Mouse (Mus musculus): ENCODE results near the gene Mfsd4a. TPM values are rescaled to one million over a fixed set of nuclear protein-coding genes. Genes with fewer than 3 reads are reported as not detected.
A peak's percentile ranks its signal among the peaks of the same experiment; 100 is the strongest.

Gene Mfsd4a
- polyA plus RNA-seq, 1 experiment = 64.1 TPM

DNA sequence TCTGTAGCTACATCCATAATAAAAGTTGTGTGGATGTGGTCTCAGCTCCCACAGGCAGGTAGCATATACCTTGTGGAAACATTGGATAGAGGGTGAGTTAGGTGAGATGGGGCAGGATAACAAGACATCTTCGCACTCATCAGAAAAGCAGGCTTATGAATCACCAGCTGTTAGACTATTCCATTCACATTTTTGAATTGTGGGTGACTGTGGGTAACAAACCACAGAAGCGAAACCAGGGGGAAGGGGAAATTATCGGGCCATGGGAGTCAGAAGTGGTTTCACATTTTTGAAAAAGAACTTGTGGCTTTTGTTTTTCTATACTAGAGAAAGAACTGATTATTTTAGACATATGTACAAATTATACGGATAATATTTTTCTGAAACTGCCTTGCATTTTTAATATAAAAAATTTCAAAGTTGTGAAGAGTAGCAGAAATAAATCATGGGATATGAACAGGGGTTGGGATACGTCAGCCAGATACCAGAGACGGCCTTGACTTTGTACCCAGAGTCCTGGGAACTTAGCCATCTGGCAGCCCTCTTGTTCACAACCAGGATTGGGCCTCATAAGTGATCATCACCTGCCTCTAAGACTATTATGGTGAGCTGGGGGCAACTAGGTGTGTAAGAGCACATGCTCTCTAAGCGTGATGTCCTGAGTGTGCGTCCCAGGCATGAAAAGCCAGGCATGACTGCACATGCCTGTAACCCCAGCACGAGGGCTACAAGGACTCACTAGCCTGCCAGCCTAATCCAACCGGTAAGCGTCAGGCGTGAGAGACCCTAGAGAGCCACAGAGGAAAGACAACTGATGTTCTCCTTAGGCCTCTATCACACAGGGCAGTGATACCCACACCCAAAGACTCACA lies 74.5 kb downstream of the Mfsd4a start:
- 69% methylated on average over 12 of the region's 12 CpGs for WGBS
- Histone ChIP-seq H3K27me3 (replicated peaks; ENCODE audit: control insufficient read depth, insufficient read depth, low read length) (no peaks in the 10 kb centered on the region), H3K36me3 (ENCODE audit: control insufficient read depth, insufficient read depth, low read length) (no peaks in the 10 kb centered on the region), H3K4me1 (ENCODE audit: control insufficient read depth, insufficient read depth, low read length) (peaks cover 2% of the 10 kb centered on the region; the same call in 1 of the 2 replicates), H3K27ac (ENCODE audit: insufficient read depth, low read depth, low read length) (no peak overlapping the region; the same call in 1 of the 2 replicates), H3K4me3 (ENCODE audit: insufficient read depth, low read depth, low read length) (no peak overlapping the region)
- TF ChIP-seq POLR2A (IDR thresholded peaks at IDR 0.05; ENCODE audit: low read depth, low read length) (no peak), CTCF (conservative IDR thresholded peaks at IDR 0.05; ENCODE audit: insufficient read depth, insufficient read length, low read depth, low read length) (no peak)
- peak; percentile 87 for DNase-seq

GRCm38 (mm10) chr1:131992561-131993001 lies 75.3 kb downstream of the Mfsd4a start:
- Histone ChIP-seq H3K36me3 (ENCODE audit: control insufficient read depth, insufficient read depth, low read length) (no peaks in the 10 kb centered on the region), H3K4me1 (ENCODE audit: control insufficient read depth, insufficient read depth, low read length) (peaks cover 2% of the 10 kb centered on the region; the same call in 1 of the 2 replicates), H3K27ac (ENCODE audit: insufficient read depth, low read depth, low read length) (no peak overlapping the region), H3K4me3 (ENCODE audit: insufficient read depth, low read depth, low read length) (no peak overlapping the region), H3K27me3 (replicated peaks; ENCODE audit: control insufficient read depth, insufficient read depth, low read length) (no peaks in the 10 kb centered on the region)
- TF ChIP-seq CTCF (conservative IDR thresholded peaks at IDR 0.05; ENCODE audit: insufficient read depth, insufficient read length, low read depth, low read length) (no peak), POLR2A (IDR thresholded peaks at IDR 0.05; ENCODE audit: low read depth, low read length) (no peak)
- 61% methylated on average over 7 of the region's 7 CpGs for WGBS
- DNase-seq = peak; percentile 63

DNA sequence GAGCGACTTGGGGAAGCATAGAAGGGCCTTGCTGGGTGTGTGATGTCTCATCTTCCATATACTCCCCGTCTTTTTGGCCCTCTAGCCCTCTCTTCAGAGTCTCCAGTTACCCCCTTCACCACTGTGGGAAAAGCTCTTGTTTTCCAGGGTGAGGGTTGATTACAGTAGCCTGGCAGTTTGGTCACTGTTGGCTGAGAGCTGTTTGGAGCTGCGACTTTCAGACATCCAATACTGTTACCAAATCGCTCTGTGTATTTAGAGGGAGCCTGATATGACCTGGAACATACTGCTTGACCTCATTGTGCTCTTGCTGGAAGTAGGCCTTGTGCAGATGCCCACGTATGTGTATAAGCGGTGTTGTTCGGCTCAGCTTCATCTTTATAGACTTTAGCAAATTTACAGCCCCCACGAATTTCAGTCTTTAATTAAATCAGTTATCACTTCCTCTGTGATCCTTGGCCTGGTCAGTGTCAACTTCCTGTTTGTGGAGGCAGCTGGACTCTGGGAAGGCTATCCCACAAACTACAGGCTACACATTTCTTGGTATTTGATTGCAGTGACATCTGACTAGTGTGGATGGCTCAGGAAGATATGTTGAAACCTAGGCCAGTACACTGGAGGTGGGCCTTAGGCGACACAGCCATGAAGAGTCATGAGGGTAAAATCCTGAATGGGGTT lies 77.6 kb downstream of the Mfsd4a start:
- Histone ChIP-seq H3K27ac (ENCODE audit: insufficient read depth, low read depth, low read length) (no peak overlapping the region), H3K4me1 (ENCODE audit: control insufficient read depth, insufficient read depth, low read length) (peaks cover 2% of the 10 kb centered on the region; the same call in 1 of the 2 replicates), H3K36me3 (ENCODE audit: control insufficient read depth, insufficient read depth, low read length) (no peaks in the 10 kb centered on the region), H3K27me3 (replicated peaks; ENCODE audit: control insufficient read depth, insufficient read depth, low read length) (no peaks in the 10 kb centered on the region), H3K4me3 (ENCODE audit: insufficient read depth, low read depth, low read length) (no peak overlapping the region)
- TF ChIP-seq CTCF (conservative IDR thresholded peaks at IDR 0.05; ENCODE audit: insufficient read depth, insufficient read length, low read depth, low read length) (no peak), POLR2A (IDR thresholded peaks at IDR 0.05; ENCODE audit: low read depth, low read length) (no peak)
- no peak for DNase-seq
- 73% methylated on average over 9 of the region's 9 CpGs for WGBS

DNA sequence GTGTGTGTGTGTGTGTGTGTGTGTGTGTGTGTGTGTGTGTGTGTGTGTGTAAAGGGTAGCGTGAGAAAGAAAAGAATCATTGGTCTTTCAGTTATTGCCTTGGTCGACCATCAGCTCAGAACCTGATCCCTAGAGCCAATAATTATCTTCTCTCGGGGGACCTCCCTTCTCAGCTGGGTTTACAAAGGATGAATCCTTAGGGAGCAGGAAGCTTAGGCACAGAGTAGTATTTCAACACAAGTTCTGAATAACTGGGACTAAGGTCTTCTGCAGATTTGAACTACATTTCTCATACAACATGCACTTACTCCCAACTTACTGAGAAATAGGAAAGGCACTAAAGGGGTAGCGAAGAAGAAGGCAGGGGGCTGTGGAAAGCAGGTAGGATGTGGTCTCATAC lies 78.4 kb downstream of the Mfsd4a start:
- TF ChIP-seq POLR2A (IDR thresholded peaks at IDR 0.05; ENCODE audit: low read depth, low read length) = no peak
- TF ChIP-seq CTCF (conservative IDR thresholded peaks at IDR 0.05; ENCODE audit: insufficient read depth, insufficient read length, low read depth, low read length) = no peak
- Histone ChIP-seq H3K36me3 (ENCODE audit: control insufficient read depth, insufficient read depth, low read length) (no peaks in the 10 kb centered on the region), H3K27ac (ENCODE audit: insufficient read depth, low read depth, low read length) (no peak overlapping the region), H3K4me1 (ENCODE audit: control insufficient read depth, insufficient read depth, low read length) (peaks cover 2% of the 10 kb centered on the region; the same call in 1 of the 2 replicates), H3K27me3 (replicated peaks; ENCODE audit: control insufficient read depth, insufficient read depth, low read length) (no peaks in the 10 kb centered on the region), H3K4me3 (ENCODE audit: insufficient read depth, low read depth, low read length) (no peak overlapping the region)
- no peak for DNase-seq
- 74% methylated on average over 4 of the region's 4 CpGs for WGBS

GRCm38 (mm10) chr1:131987432-131987831 lies 80.4 kb downstream of the Mfsd4a start:
- no peak overlapping the region for H3K4me3 ChIP-seq (ENCODE audit: insufficient read depth, low read depth, low read length)
- DNase-seq = no peak
- no peaks in the 10 kb centered on the region for H3K4me1 ChIP-seq (ENCODE audit: control insufficient read depth, insufficient read depth, low read length)
- no peaks in the 10 kb centered on the region for H3K36me3 ChIP-seq (ENCODE audit: control insufficient read depth, insufficient read depth, low read length)
- TF ChIP-seq POLR2A (IDR thresholded peaks at IDR 0.05; ENCODE audit: low read depth, low read length) (no peak), CTCF (conservative IDR thresholded peaks at IDR 0.05; ENCODE audit: insufficient read depth, insufficient read length, low read depth, low read length) (no peak)
- 79% methylated on average over 15 of the region's 15 CpGs for WGBS
- H3K27ac ChIP-seq (ENCODE audit: insufficient read depth, low read depth, low read length) = no peak overlapping the region
- H3K27me3 ChIP-seq (replicated peaks; ENCODE audit: control insufficient read depth, insufficient read depth, low read length) = no peaks in the 10 kb centered on the region

DNA sequence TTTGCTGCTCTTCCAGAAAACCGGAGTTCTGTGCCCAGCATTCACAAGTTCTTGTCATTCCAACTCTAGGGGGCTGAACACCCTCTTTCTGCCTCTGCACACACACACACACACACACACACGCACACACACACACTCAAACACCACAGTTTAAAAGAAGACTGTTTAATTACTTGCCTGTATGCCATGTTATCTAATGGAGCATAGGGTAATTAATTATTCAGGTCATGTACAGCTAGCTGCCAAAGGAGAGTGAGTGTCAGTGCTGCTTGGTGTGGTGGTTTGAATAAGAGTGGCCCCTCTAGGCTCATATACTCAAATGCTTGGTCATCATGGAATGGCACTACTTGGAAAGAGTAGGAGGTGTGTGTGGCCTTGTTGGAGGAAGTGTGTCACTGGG lies 84.1 kb downstream of the Mfsd4a start:
- TF ChIP-seq CTCF (conservative IDR thresholded peaks at IDR 0.05; ENCODE audit: insufficient read depth, insufficient read length, low read depth, low read length) (no peak), POLR2A (IDR thresholded peaks at IDR 0.05; ENCODE audit: low read depth, low read length) (no peak)
- DNase-seq = no peak
- Histone ChIP-seq H3K4me3 (ENCODE audit: insufficient read depth, low read depth, low read length) (no peak overlapping the region), H3K4me1 (ENCODE audit: control insufficient read depth, insufficient read depth, low read length) (no peaks in the 10 kb centered on the region), H3K27ac (ENCODE audit: insufficient read depth, low read depth, low read length) (no peak overlapping the region), H3K36me3 (ENCODE audit: control insufficient read depth, insufficient read depth, low read length) (no peaks in the 10 kb centered on the region), H3K27me3 (replicated peaks; ENCODE audit: control insufficient read depth, insufficient read depth, low read length) (no peaks in the 10 kb centered on the region)
- 79% methylated on average over 2 of the region's 2 CpGs for WGBS

DNA sequence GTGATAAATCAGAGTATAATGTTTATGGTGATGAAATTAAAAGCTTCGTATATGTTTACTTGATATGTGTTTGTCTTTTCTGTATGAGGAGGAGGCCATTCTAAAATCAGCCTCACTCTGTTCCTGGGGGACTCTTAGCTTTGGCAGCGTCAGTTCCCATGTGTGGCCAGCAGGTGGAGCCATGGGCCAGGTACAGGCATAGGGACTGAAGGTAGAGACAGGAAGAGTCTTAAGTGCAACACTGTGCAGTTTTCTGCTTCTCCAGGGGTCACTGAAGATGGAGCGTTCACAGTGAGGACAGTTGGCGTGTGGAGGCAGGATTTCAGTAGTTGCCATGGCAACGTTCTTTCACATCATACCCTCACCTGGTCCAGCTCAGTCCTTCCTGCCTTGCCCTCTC lies 85.0 kb downstream of the Mfsd4a start:
- Histone ChIP-seq H3K27ac (ENCODE audit: insufficient read depth, low read depth, low read length) (no peak overlapping the region), H3K4me3 (ENCODE audit: insufficient read depth, low read depth, low read length) (no peak overlapping the region), H3K36me3 (ENCODE audit: control insufficient read depth, insufficient read depth, low read length) (no peaks in the 10 kb centered on the region), H3K4me1 (ENCODE audit: control insufficient read depth, insufficient read depth, low read length) (no peaks in the 10 kb centered on the region), H3K27me3 (replicated peaks; ENCODE audit: control insufficient read depth, insufficient read depth, low read length) (no peaks in the 10 kb centered on the region)
- DNase-seq = peak; percentile 77
- WGBS = 9% methylated on average over 5 of the region's 5 CpGs
- TF ChIP-seq CTCF (conservative IDR thresholded peaks at IDR 0.05; ENCODE audit: insufficient read depth, insufficient read length, low read depth, low read length) = peak; percentile 96
- TF ChIP-seq POLR2A (IDR thresholded peaks at IDR 0.05; ENCODE audit: low read depth, low read length) = no peak
